Comparison of ENCODE assay signal across 8 mouse cellular contexts in the genomic region with DNA sequence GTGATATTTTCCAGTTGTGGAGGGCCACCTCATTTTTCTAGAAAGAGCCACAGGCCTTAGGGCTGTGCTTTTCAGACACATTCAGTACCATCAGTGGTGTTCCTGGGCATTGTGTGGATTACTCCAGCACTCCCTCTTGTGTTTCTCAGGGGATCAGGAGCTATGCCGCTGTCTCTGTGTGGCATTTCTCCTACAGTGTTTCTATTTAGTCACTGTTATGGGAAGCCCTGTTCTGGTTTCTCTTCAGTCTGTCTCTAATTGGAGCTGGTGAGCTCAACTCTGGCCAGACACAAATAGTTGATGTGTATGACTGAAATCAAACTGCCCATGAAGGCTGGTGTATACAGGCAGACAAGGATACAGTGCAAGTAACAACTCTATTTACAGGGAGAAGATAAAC.
A peak's percentile ranks its signal among the peaks of the same experiment; 100 is the strongest.
DNase-seq lines count a peak whose midpoint lies in the region; ATAC-seq and TF ChIP-seq lines count a peak whose summit lies in the region.
"Had no signal": no experiment of that assay in that cellular context is flagged by ENCODE, and none has a peak within 500 bp of the region (broad histone marks: within the 10 kb centered on the region; RNA-seq: fewer than 3 reads in every experiment).

No protein-coding gene starts in this region.

- DNase-seq in kidney, adult 9 months, result peak; percentile 28
- DNase-seq in ES-CJ7 (ENCODE audit: low read depth, low spot score) (peak; percentile 69), NIH3T3 (ENCODE audit: low read depth) (peak; percentile 41)
- DNase-seq in kidney, postnatal 14 days, result peak; percentile 7
- no peak for DNase-seq in thymus, adult 2 months
- no peak for DNase-seq in cerebellum, postnatal 14 days

- no peak overlapping the region for H3K9ac ChIP-seq in kidney, embryonic 14.5 days (ENCODE audit: low read depth, low read length)
- H3K9ac ChIP-seq: embryonic facial prominence, embryonic 15.5 days had no signal

- H3K4me1 ChIP-seq in kidney, embryonic 14.5 days (ENCODE audit: control insufficient read depth, insufficient read depth, low read length), result no peaks in the 10 kb centered on the region
- H3K4me1 ChIP-seq in thymus, adult 2 months (replicated peaks; ENCODE audit: control insufficient read depth, insufficient read depth, low read length), result no peaks in the 10 kb centered on the region
- H3K4me1 ChIP-seq: embryonic facial prominence, embryonic 15.5 days had no signal

- H3K4me3 ChIP-seq in kidney, embryonic 14.5 days (ENCODE audit: low read length), result no peak overlapping the region
- H3K4me3 ChIP-seq in thymus, adult 2 months (ENCODE audit: control insufficient read depth, insufficient read depth, low read length), result no peak overlapping the region
- H3K4me3 ChIP-seq: embryonic facial prominence, embryonic 15.5 days had no signal

- TF ChIP-seq CTCF in thymus, adult 2 months (IDR thresholded peaks at IDR 0.05; ENCODE audit: borderline replicate concordance, control insufficient read depth, extremely low read depth, insufficient read depth, low read length, poor library complexity), result no peak

- H3K4me2 ChIP-seq in kidney, embryonic 14.5 days (replicated peaks; ENCODE audit: low read depth, low read length), result no peak overlapping the region
- H3K4me2 ChIP-seq: embryonic facial prominence, embryonic 15.5 days had no signal

- no peak for ATAC-seq in kidney, embryonic 14.5 days (ENCODE audit: low FRiP score, low TSS enrichment)

- H3K9me3 ChIP-seq in kidney, embryonic 14.5 days (ENCODE audit: control insufficient read depth, low read length), result no peaks in the 10 kb centered on the region
- H3K9me3 ChIP-seq: embryonic facial prominence, embryonic 15.5 days had no signal

- TF ChIP-seq POLR2A in thymus, adult 2 months (IDR thresholded peaks at IDR 0.05; ENCODE audit: control insufficient read depth, extremely low read depth, insufficient read depth, low read length, poor library complexity), result no peak

- WGBS in kidney, embryonic 14.5 days, result 50% methylated on average over 1 of the region's 1 CpGs
- 93% methylated on average over 1 of the region's 1 CpGs for WGBS in thymus, adult 2 months

- H3K36me3 ChIP-seq in kidney, embryonic 14.5 days (ENCODE audit: control insufficient read depth, insufficient read depth, low read length), result no peaks in the 10 kb centered on the region
- H3K36me3 ChIP-seq in thymus, adult 2 months (ENCODE audit: control insufficient read depth, insufficient read depth, low read length), result no peaks in the 10 kb centered on the region
- H3K36me3 ChIP-seq: embryonic facial prominence, embryonic 15.5 days had no signal

- H3K27me3 ChIP-seq in kidney, embryonic 14.5 days (ENCODE audit: control insufficient read depth, insufficient read depth, low read length), result no peaks in the 10 kb centered on the region
- H3K27me3 ChIP-seq in thymus, adult 2 months (ENCODE audit: control insufficient read depth, insufficient read depth, low read length), result no peaks in the 10 kb centered on the region
- H3K27me3 ChIP-seq: embryonic facial prominence, embryonic 15.5 days had no signal

- no peak overlapping the region for H3K27ac ChIP-seq in kidney, embryonic 14.5 days (ENCODE audit: low read depth, low read length)
- no peak overlapping the region for H3K27ac ChIP-seq in thymus, adult 2 months (ENCODE audit: control insufficient read depth, insufficient read depth, low read length)
- H3K27ac ChIP-seq: embryonic facial prominence, embryonic 15.5 days had no signal

Comparison
In these comparisons a context has a peak if more than half of its experiments do, and no peak if none do; other contexts are left out.
1. DNase-seq: peak in kidney, adult 9 months (single experiment), ES-CJ7 (single experiment), NIH3T3 (single experiment) and kidney, postnatal 14 days (single experiment); none in thymus, adult 2 months (single experiment) and cerebellum, postnatal 14 days (0 of 2).